Mouse (Mus musculus): ENCODE data around the gene Pkd2.

Gene Pkd2

DNA sequence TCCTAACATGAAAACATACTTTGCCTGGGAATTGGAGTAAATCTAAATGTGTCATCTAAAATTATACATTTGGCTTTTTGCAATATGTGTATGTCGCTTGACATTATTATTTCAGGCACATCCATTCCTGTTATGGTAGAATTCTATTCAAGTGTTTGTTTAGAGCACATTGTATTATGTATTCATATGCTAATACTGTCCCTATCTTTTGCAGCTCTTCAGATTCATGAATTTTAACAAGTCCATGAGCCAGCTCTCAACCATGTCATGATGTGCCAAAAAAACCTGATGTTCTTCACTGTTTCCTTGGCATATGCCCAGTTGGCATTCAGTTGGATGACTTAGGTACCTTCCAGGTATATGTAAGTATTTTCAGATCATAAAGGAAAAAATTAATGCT lies 79.4 kb downstream of the Pkd2 start:
- ChIA-PET CTCF (no interaction called here), POLR2A (interaction anchor here in 2 of 4 experiments (0.5 to 1.7 kb wide), 3 partner anchors 12 to 25 kb away, joined by 3 to 5 read pairs (median 5); no protein-coding TSS in a partner anchor)

- CTCF ChIA-PET, result no interaction called here
- POLR2A ChIA-PET, result interaction anchor here in 2 of 4 experiments (0.5 to 1.7 kb wide), 2 partner anchors 13 to 26 kb away, joined by 5 read pairs; no protein-coding TSS in a partner anchor
Measured at GRCm38 (mm10) chr5:104539331-104539730, 80.1 kb downstream of the Pkd2 start.

All from embryonic stem cell, embryonic (primary cell).